Mouse (Mus musculus) cerebellum, adult 2 months (tissue): ENCODE data around the gene Ccdc63.

ENCODE experiments used
- CTCF ChIP-seq: fragments of 200-500 bp; IDR thresholded peaks from 2 replicates; pipeline ENCODE4 v1.5.1; 2011; ENCODE audit warnings: low read depth, mild to moderate bottlenecking, control low read depth, low read length, moderate library complexity, borderline replicate concordance; ENCODE audit not compliant: insufficient read depth
- POLR2A ChIP-seq: fragments of 200-500 bp; IDR thresholded peaks from 2 replicates; pipeline ENCODE4 v1.6.1; 2011; ENCODE audit warnings: low read length, control low read depth, borderline replicate concordance; ENCODE audit not compliant: insufficient read depth

DNA sequence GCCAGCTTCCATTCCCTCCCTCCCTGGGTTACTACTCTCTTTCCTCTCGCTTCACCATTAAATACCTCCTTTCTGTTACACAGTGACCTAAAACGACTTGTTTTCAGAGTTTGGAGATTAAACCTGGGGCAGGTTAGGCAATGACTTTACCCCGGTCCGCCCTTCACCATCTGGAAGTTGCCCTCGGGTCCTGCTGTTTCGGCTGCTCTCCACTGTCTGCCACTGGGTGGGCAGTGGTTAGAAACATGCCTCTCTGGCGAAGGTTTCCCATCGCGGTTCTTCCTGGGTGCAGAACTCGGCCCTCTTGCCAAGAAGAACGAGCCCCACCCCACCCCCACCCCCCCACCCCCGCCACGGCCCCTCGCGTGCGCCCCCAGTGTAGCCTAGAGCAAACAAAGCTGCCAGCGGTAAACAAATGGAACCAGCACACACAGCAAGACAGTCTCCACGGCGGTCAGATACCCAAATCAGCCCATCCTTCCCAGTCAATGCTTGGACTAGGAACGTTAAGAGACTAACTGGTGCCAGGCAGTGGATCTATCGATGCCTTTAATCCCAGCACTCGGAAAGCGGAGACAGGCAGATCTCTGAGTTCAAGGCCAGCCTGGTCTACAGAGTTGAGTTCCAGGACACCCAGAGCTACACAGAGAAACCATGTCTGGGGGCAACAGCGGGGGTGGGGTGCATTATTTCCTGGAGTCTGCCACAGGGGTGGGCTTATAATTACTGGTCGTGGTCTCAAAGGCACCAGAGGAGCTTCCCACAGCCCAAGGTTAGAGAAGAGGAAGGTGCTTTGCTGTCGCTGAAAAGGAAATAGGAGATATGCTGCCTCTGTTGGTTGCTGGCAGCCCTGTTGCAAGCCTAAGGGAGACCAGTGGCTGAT is 8.2 kb downstream of the Ccdc63 start:
- TF ChIP-seq CTCF, result no peak
- TF ChIP-seq POLR2A, result no peak
